In the genomic region with DNA sequence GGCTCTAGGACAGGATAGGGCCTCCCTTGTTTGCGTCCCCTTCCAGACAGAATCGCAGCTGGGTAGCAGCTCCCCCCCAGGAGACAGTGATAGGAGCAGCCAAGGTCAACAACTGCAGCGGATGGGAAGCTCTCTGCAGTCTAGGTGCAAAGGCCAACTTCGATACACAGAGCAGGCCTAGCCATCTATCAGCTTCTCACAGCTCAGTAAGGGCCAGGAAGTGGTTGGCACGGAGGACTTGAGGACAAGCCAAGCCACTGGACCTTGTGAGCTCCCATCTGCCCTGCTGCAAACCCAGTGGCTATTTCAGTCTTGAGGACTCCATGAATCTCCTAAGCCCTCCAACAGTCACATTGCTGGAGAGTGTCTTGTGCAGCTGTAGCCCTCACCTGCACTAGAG, we compare ENCODE assay signal across 11 mouse cellular contexts. TPM values are rescaled to one million over a fixed set of nuclear protein-coding genes. Genes with fewer than 3 reads are reported as not detected.
A peak's percentile ranks its signal among the peaks of the same experiment; 100 is the strongest.
DNase-seq lines count a peak whose midpoint lies in the region; ATAC-seq and TF ChIP-seq lines count a peak whose summit lies in the region.
"Had no signal": no experiment of that assay in that cellular context is flagged by ENCODE, and none has a peak within 500 bp of the region (broad histone marks: within the 10 kb centered on the region; RNA-seq: fewer than 3 reads in every experiment).

No protein-coding gene starts in this region.

- intact Hi-C loops in heart, postnatal 36 days (cut with DNase I) = no loop called here

- no peaks in the 10 kb centered on the region for H3K27me3 ChIP-seq in embryonic facial prominence, embryonic 15.5 days
- no peaks in the 10 kb centered on the region for H3K27me3 ChIP-seq in embryonic facial prominence, embryonic 10.5 days (replicated peaks; ENCODE audit: low read depth, poor library complexity, severe bottlenecking)
- H3K27me3 ChIP-seq in lung, embryonic 16.5 days (ENCODE audit: control insufficient read depth, insufficient read depth, low read depth, low read length) = no peaks in the 10 kb centered on the region
- H3K27me3 ChIP-seq in lung, postnatal 0 days (replicated peaks; ENCODE audit: insufficient read depth, low read length) = no peaks in the 10 kb centered on the region
- H3K27me3 ChIP-seq in hindbrain, embryonic 11.5 days (ENCODE audit: control insufficient read depth, insufficient read depth, low read length) = no peaks in the 10 kb centered on the region
- H3K27me3 ChIP-seq: midbrain, embryonic 15.5 days had no signal

- H3K36me3 ChIP-seq in embryonic facial prominence, embryonic 15.5 days = peaks cover 75% of the 10 kb centered on the region
- peaks cover 92% of the 10 kb centered on the region for H3K36me3 ChIP-seq in embryonic facial prominence, embryonic 10.5 days (replicated peaks)
- H3K36me3 ChIP-seq in lung, embryonic 16.5 days (ENCODE audit: control insufficient read depth, insufficient read depth, low read length) = peaks cover 55% of the 10 kb centered on the region
- peaks cover 59% of the 10 kb centered on the region for H3K36me3 ChIP-seq in lung, postnatal 0 days (ENCODE audit: insufficient read depth, low read length)
- peaks cover 40% of the 10 kb centered on the region for H3K36me3 ChIP-seq in hindbrain, embryonic 11.5 days (ENCODE audit: control insufficient read depth, insufficient read depth, low read length)

- H3K4me2 ChIP-seq in embryonic facial prominence, embryonic 15.5 days (replicated peaks) = no peak overlapping the region
- no peak overlapping the region for H3K4me2 ChIP-seq in lung, embryonic 16.5 days (ENCODE audit: low read depth, low read length)
- H3K4me2 ChIP-seq in lung, postnatal 0 days (replicated peaks; ENCODE audit: low read depth, low read length) = no peak overlapping the region
- H3K4me2 ChIP-seq in hindbrain, embryonic 11.5 days (replicated peaks; ENCODE audit: low read depth, low read length) = no peak overlapping the region
- H3K4me2 ChIP-seq: midbrain, embryonic 15.5 days had no signal

- no peak overlapping the region for H3K27ac ChIP-seq in embryonic facial prominence, embryonic 15.5 days (replicated peaks)
- no peak overlapping the region for H3K27ac ChIP-seq in embryonic facial prominence, embryonic 10.5 days (replicated peaks)
- no peak overlapping the region for H3K27ac ChIP-seq in lung, embryonic 16.5 days (ENCODE audit: low read length)
- H3K27ac ChIP-seq in lung, postnatal 0 days (ENCODE audit: low read length) = no peak overlapping the region
- H3K27ac ChIP-seq in hindbrain, embryonic 11.5 days (ENCODE audit: low read depth, low read length) = no peak overlapping the region
- H3K27ac ChIP-seq: midbrain, embryonic 15.5 days had no signal

- no peaks in the 10 kb centered on the region for H3K9me3 ChIP-seq in embryonic facial prominence, embryonic 15.5 days (replicated peaks)
- no peaks in the 10 kb centered on the region for H3K9me3 ChIP-seq in embryonic facial prominence, embryonic 10.5 days
- no peaks in the 10 kb centered on the region for H3K9me3 ChIP-seq in lung, embryonic 16.5 days (ENCODE audit: control insufficient read depth, low read length)
- no peaks in the 10 kb centered on the region for H3K9me3 ChIP-seq in lung, postnatal 0 days (ENCODE audit: low read length)
- H3K9me3 ChIP-seq in hindbrain, embryonic 11.5 days (ENCODE audit: control insufficient read depth, low read length) = no peaks in the 10 kb centered on the region
- H3K9me3 ChIP-seq: midbrain, embryonic 15.5 days had no signal

- H3K9ac ChIP-seq in embryonic facial prominence, embryonic 15.5 days = no peak overlapping the region
- H3K9ac ChIP-seq in lung, embryonic 16.5 days (ENCODE audit: low read length) = no peak overlapping the region
- no peak overlapping the region for H3K9ac ChIP-seq in lung, postnatal 0 days (replicated peaks; ENCODE audit: low read depth)
- no peak overlapping the region for H3K9ac ChIP-seq in hindbrain, embryonic 11.5 days (ENCODE audit: low read depth, low read length)
- H3K9ac ChIP-seq: midbrain, embryonic 15.5 days had no signal

- no peaks in the 10 kb centered on the region for H3K4me1 ChIP-seq in embryonic facial prominence, embryonic 15.5 days
- peaks cover 3% of the 10 kb centered on the region; the same call in 1 of the 2 replicates for H3K4me1 ChIP-seq in embryonic facial prominence, embryonic 10.5 days
- H3K4me1 ChIP-seq in lung, embryonic 16.5 days (replicated peaks; ENCODE audit: control insufficient read depth, insufficient read depth, low read length) = no peaks in the 10 kb centered on the region
- H3K4me1 ChIP-seq in lung, postnatal 0 days (ENCODE audit: insufficient read depth, low read depth, low read length) = no peaks in the 10 kb centered on the region
- no peaks in the 10 kb centered on the region for H3K4me1 ChIP-seq in hindbrain, embryonic 11.5 days (replicated peaks; ENCODE audit: control insufficient read depth, insufficient read depth, low read length)

- 84% methylated on average over 5 of the region's 5 CpGs for WGBS in embryonic facial prominence, embryonic 15.5 days
- WGBS in embryonic facial prominence, embryonic 10.5 days = 91% methylated on average over 5 of the region's 5 CpGs
- 66% methylated on average over 5 of the region's 5 CpGs for WGBS in lung, embryonic 16.5 days
- WGBS in lung, postnatal 0 days = 68% methylated on average over 5 of the region's 5 CpGs
- 86% methylated on average over 5 of the region's 5 CpGs for WGBS in hindbrain, embryonic 11.5 days

- TF ChIP-seq CTCF in lung, postnatal 0 days (IDR thresholded peaks at IDR 0.05) = no peak

- H3K4me3 ChIP-seq in embryonic facial prominence, embryonic 15.5 days (replicated peaks) = no peak overlapping the region
- no peak overlapping the region for H3K4me3 ChIP-seq in embryonic facial prominence, embryonic 10.5 days
- H3K4me3 ChIP-seq in lung, embryonic 16.5 days (ENCODE audit: low read length) = no peak overlapping the region
- H3K4me3 ChIP-seq in lung, postnatal 0 days (ENCODE audit: low read depth, low read length) = no peak overlapping the region
- H3K4me3 ChIP-seq in hindbrain, embryonic 11.5 days (ENCODE audit: low read depth, low read length) = no peak overlapping the region
- H3K4me3 ChIP-seq: erythroblast, embryonic 14.5 days; midbrain, embryonic 15.5 days had no signal

- no peak for TF ChIP-seq EP300 in lung, postnatal 0 days (IDR thresholded peaks at IDR 0.05)

- ATAC-seq in embryonic facial prominence, embryonic 15.5 days (ENCODE audit: insufficient number of reproducible peaks, low FRiP score, low TSS enrichment, low read depth) = 0 out of 2 replicates have a peak, but pooled peaks have one; percentile 17
- 0 out of 2 replicates have a peak, but pooled peaks have one; percentile 12 for ATAC-seq in lung, embryonic 16.5 days (ENCODE audit: low read depth)
- no peak for ATAC-seq in lung, postnatal 0 days
- ATAC-seq in hindbrain, embryonic 11.5 days (ENCODE audit: low FRiP score) = no peak
- ATAC-seq: midbrain, embryonic 15.5 days had no signal

- no peak for DNase-seq in embryonic facial prominence, embryonic 10.5 days (ENCODE audit: low spot score)
- DNase-seq in lung, postnatal 0 days (ENCODE audit: low spot score) = no peak
- peak; percentile 38 to 39 for DNase-seq in heart, postnatal 36 days
- DNase-seq in skeletal muscle tissue, adult 2 months (ENCODE audit: low read depth, low spot score) = peak; percentile 54
- DNase-seq in urinary bladder, postnatal 10 days (ENCODE audit: low spot score) = no peak
- no peak for DNase-seq in hindbrain, embryonic 11.5 days (ENCODE audit: low spot score)
- DNase-seq: lung, postnatal 14 days had no signal

RNA-seq across cellular contexts. Expression of a gene that starts 9.4 kb away (rescaled TPM):
- 23.2 and 25.1 TPM in 2 replicates for polyA plus RNA-seq in embryonic facial prominence, embryonic 15.5 days (2015; fragmentation: Nextera tagmentation; extraction: Ambion mirVana)
- polyA plus RNA-seq in embryonic facial prominence, embryonic 10.5 days (2016; fragmentation: Nextera tagmentation; extraction: Ambion mirVana) = 28.6 and 31.8 TPM in 2 replicates
- polyA plus RNA-seq in lung, embryonic 16.5 days (2015; fragmentation: Nextera tagmentation; extraction: Ambion mirVana) = 18.7 and 22.1 TPM in 2 replicates
- 11.0 and 11.2 TPM in 2 replicates for polyA plus RNA-seq in lung, postnatal 0 days (2015; fragmentation: Nextera tagmentation; extraction: Ambion mirVana)
- 10 to 100 TPM; 13.8 to 15.4 TPM for total RNA-seq in heart, postnatal 36 days (2021)
- polyA plus RNA-seq in hindbrain, embryonic 11.5 days (2014; fragmentation: Nextera tagmentation; extraction: Ambion mirVana) = 23.1 and 23.9 TPM in 2 replicates

RNA-seq across cellular contexts. Expression of a gene that starts 10.5 kb away (rescaled TPM):
- polyA plus RNA-seq in embryonic facial prominence, embryonic 15.5 days (2015; fragmentation: Nextera tagmentation; extraction: Ambion mirVana) = 90.4 and 92.6 TPM in 2 replicates
- polyA plus RNA-seq in embryonic facial prominence, embryonic 10.5 days (2016; fragmentation: Nextera tagmentation; extraction: Ambion mirVana) = 144 and 151 TPM in 2 replicates
- 94.7 and 98.6 TPM in 2 replicates for polyA plus RNA-seq in lung, embryonic 16.5 days (2015; fragmentation: Nextera tagmentation; extraction: Ambion mirVana)
- 39.0 and 42.0 TPM in 2 replicates for polyA plus RNA-seq in lung, postnatal 0 days (2015; fragmentation: Nextera tagmentation; extraction: Ambion mirVana)
- total RNA-seq in heart, postnatal 36 days (2021) = 100 to 1,000 TPM; 137 to 154 TPM
- 94.4 and 108 TPM in 2 replicates for polyA plus RNA-seq in hindbrain, embryonic 11.5 days (2014; fragmentation: Nextera tagmentation; extraction: Ambion mirVana)

RNA-seq across cellular contexts. Expression of a gene that starts 10.5 kb away (rescaled TPM):
- 120 and 141 TPM in 2 replicates for polyA plus RNA-seq in embryonic facial prominence, embryonic 15.5 days (2015; fragmentation: Nextera tagmentation; extraction: Ambion mirVana)
- 133 and 137 TPM in 2 replicates for polyA plus RNA-seq in embryonic facial prominence, embryonic 10.5 days (2016; fragmentation: Nextera tagmentation; extraction: Ambion mirVana)
- polyA plus RNA-seq in lung, embryonic 16.5 days (2015; fragmentation: Nextera tagmentation; extraction: Ambion mirVana) = 112 and 117 TPM in 2 replicates
- polyA plus RNA-seq in lung, postnatal 0 days (2015; fragmentation: Nextera tagmentation; extraction: Ambion mirVana) = 75.3 and 85.5 TPM in 2 replicates
- 10 to 100 TPM; 43.4 to 48.2 TPM for total RNA-seq in heart, postnatal 36 days (2021)
- polyA plus RNA-seq in hindbrain, embryonic 11.5 days (2014; fragmentation: Nextera tagmentation; extraction: Ambion mirVana) = 133 and 140 TPM in 2 replicates

RNA-seq across cellular contexts. Expression of a gene that starts 19.2 kb away (rescaled TPM):
- 25.3 and 30.2 TPM in 2 replicates for polyA plus RNA-seq in embryonic facial prominence, embryonic 15.5 days (2015; fragmentation: Nextera tagmentation; extraction: Ambion mirVana)
- 39.3 and 39.8 TPM in 2 replicates for polyA plus RNA-seq in embryonic facial prominence, embryonic 10.5 days (2016; fragmentation: Nextera tagmentation; extraction: Ambion mirVana)
- 25.3 and 25.6 TPM in 2 replicates for polyA plus RNA-seq in lung, embryonic 16.5 days (2015; fragmentation: Nextera tagmentation; extraction: Ambion mirVana)
- 7.4 and 9.3 TPM in 2 replicates for polyA plus RNA-seq in lung, postnatal 0 days (2015; fragmentation: Nextera tagmentation; extraction: Ambion mirVana)
- 1 to 10 TPM; 8.5 to 9.3 TPM for total RNA-seq in heart, postnatal 36 days (2021)
- 22.1 and 23.6 TPM in 2 replicates for polyA plus RNA-seq in hindbrain, embryonic 11.5 days (2014; fragmentation: Nextera tagmentation; extraction: Ambion mirVana)

RNA-seq across cellular contexts. Expression of a gene that starts 38.9 kb away (rescaled TPM):
- 0.84 and 1.7 TPM in 2 replicates for polyA plus RNA-seq in embryonic facial prominence, embryonic 15.5 days (2015; fragmentation: Nextera tagmentation; extraction: Ambion mirVana)
- 0.87 and 0.96 TPM in 2 replicates for polyA plus RNA-seq in embryonic facial prominence, embryonic 10.5 days (2016; fragmentation: Nextera tagmentation; extraction: Ambion mirVana)
- polyA plus RNA-seq in lung, embryonic 16.5 days (2015; fragmentation: Nextera tagmentation; extraction: Ambion mirVana) = 4.2 and 4.4 TPM in 2 replicates
- polyA plus RNA-seq in lung, postnatal 0 days (2015; fragmentation: Nextera tagmentation; extraction: Ambion mirVana) = 9.9 and 10.9 TPM in 2 replicates
- total RNA-seq in heart, postnatal 36 days (2021) = 1 to 10 TPM; 1.4 to 1.5 TPM
- 0.21 and 0.36 TPM in 2 replicates for polyA plus RNA-seq in hindbrain, embryonic 11.5 days (2014; fragmentation: Nextera tagmentation; extraction: Ambion mirVana)

Comparison
In these comparisons a context has a peak if more than half of its experiments do, and no peak if none do; other contexts are left out.
1. ATAC-seq: peak in embryonic facial prominence, embryonic 15.5 days (single experiment) and lung, embryonic 16.5 days (single experiment); none in lung, postnatal 0 days (single experiment) and hindbrain, embryonic 11.5 days (single experiment).
2. DNase-seq: peak in heart, postnatal 36 days (2 of 2) and skeletal muscle tissue, adult 2 months (single experiment); none in embryonic facial prominence, embryonic 10.5 days (single experiment), lung, postnatal 0 days (single experiment), urinary bladder, postnatal 10 days (single experiment) and hindbrain, embryonic 11.5 days (single experiment).